ENCODE assay signal across 8 mouse cellular contexts in the genomic region with DNA sequence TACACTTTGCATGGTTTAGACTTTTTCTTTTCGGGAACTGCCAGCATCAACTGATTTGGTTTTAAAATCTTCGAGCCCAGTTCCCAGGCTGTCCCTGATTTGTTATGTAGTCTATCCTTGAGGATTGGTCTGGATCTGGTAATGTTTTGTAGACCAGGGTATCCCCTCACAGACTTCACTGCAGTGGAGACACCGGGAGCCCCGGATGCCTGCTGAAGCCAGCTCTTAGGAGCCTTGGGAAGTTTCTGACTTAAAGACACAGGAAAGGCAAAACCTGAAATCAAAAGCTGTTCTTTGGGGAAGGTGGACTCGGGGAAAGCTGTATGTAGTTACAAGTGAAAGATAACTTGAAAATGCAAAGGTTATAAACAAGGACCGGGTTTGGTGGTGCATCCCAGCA.
DNase-seq lines count a peak whose midpoint lies in the region; ATAC-seq and TF ChIP-seq lines count a peak whose summit lies in the region.

No protein-coding gene starts in this region.

- H3K36me3 ChIP-seq in CH12.LX (replicated peaks in 1 of 2; ENCODE audit: control insufficient read depth in 1 of 2, insufficient read depth in 1 of 2, low read length in 1 of 2), result no peaks in the 10 kb centered on the region
- no peaks in the 10 kb centered on the region for H3K36me3 ChIP-seq in heart, embryonic 13.5 days
- H3K36me3 ChIP-seq in liver, embryonic 12.5 days, result no peaks in the 10 kb centered on the region
- H3K36me3 ChIP-seq in stomach, embryonic 14.5 days (ENCODE audit: control insufficient read depth, insufficient read depth, low read length), result no peaks in the 10 kb centered on the region

- no peak overlapping the region for H3K9ac ChIP-seq in CH12.LX (ENCODE audit: insufficient read depth, low read depth)
- peak overlapping the region; percentile 86 for H3K9ac ChIP-seq in heart, embryonic 13.5 days
- H3K9ac ChIP-seq in liver, embryonic 12.5 days, result no peak overlapping the region
- H3K9ac ChIP-seq in stomach, embryonic 14.5 days (replicated peaks; ENCODE audit: low read depth, low read length), result no peak overlapping the region

- H3K27me3 ChIP-seq in CH12.LX (replicated peaks), result no peaks in the 10 kb centered on the region
- no peaks in the 10 kb centered on the region for H3K27me3 ChIP-seq in heart, embryonic 13.5 days (replicated peaks)
- H3K27me3 ChIP-seq in liver, embryonic 12.5 days (replicated peaks), result peaks cover 18% of the 10 kb centered on the region; the same call in 1 of the 2 replicates
- no peaks in the 10 kb centered on the region for H3K27me3 ChIP-seq in stomach, embryonic 14.5 days (ENCODE audit: control insufficient read depth, insufficient read depth, low read length)

- H3K4me2 ChIP-seq in CH12.LX (ENCODE audit: insufficient read depth, low read depth, poor library complexity, severe bottlenecking), result peak overlapping the region; percentile 89
- H3K4me2 ChIP-seq in heart, embryonic 13.5 days, result peak overlapping the region; percentile 89
- H3K4me2 ChIP-seq in liver, embryonic 12.5 days, result peak overlapping the region; percentile 55
- H3K4me2 ChIP-seq in stomach, embryonic 14.5 days (replicated peaks; ENCODE audit: low read depth, low read length), result peak overlapping the region; percentile 67

- DNase-seq in cerebellum, adult 8-10 months, result peak; percentile 11
- DNase-seq in cerebellum, adult 11-12 months, result no peak
- no peak for DNase-seq in CH12.LX (ENCODE audit: extremely low read depth)
- DNase-seq in right cerebral cortex, postnatal 4 days, result no peak
- DNase-seq in yolk sac, embryonic 10.5 days (ENCODE audit: low spot score), result no peak

- dilution Hi-C loops in CH12.LX (cut with MboI; ENCODE audit: extremely low pct_ligation_motif_present, extremely low pct_unique_long_range_greater_than_20kb, low sequenced_read_pairs), result no loop called here

- ATAC-seq in heart, embryonic 13.5 days (ENCODE audit: extremely low read depth, insufficient number of reproducible peaks, low FRiP score, low TSS enrichment), result no peak
- ATAC-seq in liver, embryonic 12.5 days, result no peak
- no peak for ATAC-seq in stomach, embryonic 14.5 days (ENCODE audit: insufficient number of reproducible peaks, insufficient read depth, low FRiP score, low read depth)

- H3K4me1 ChIP-seq in CH12.LX (ENCODE audit: control insufficient read depth in 1 of 2, insufficient read depth in 2 of 2), result peaks cover 2 to 9% of the 10 kb centered on the region in 2 experiments; a peak in 2 of 4 replicates
- peaks cover 10% of the 10 kb centered on the region for H3K4me1 ChIP-seq in heart, embryonic 13.5 days
- H3K4me1 ChIP-seq in liver, embryonic 12.5 days, result no peaks in the 10 kb centered on the region
- H3K4me1 ChIP-seq in stomach, embryonic 14.5 days (ENCODE audit: control insufficient read depth, insufficient read depth, low read length), result no peaks in the 10 kb centered on the region

- TF ChIP-seq POLR2A in CH12.LX (IDR thresholded peaks at IDR 0.05; ENCODE audit: low read depth, low read length), result no peak

- no peaks in the 10 kb centered on the region for H3K79me2 ChIP-seq in CH12.LX (replicated peaks; ENCODE audit: control insufficient read depth, extremely low read depth, insufficient read depth, poor library complexity, severe bottlenecking)

- no peak for TF ChIP-seq CTCF in CH12.LX (conservative IDR thresholded peaks at IDR 0.05 in 1 of 2, IDR thresholded peaks at IDR 0.05 in 1 of 2; ENCODE audit: low read depth in 2 of 2, low read length in 2 of 2)

- 17% methylated on average over 6 of the region's 6 CpGs for WGBS in heart, embryonic 13.5 days
- WGBS in liver, embryonic 12.5 days (ENCODE audit: insufficient replicate concordance), result 26% methylated on average over 6 of the region's 6 CpGs
- WGBS in stomach, embryonic 14.5 days, result 28% methylated on average over 6 of the region's 6 CpGs

- no peak overlapping the region for H3K4me3 ChIP-seq in CH12.LX (replicated peaks in 1 of 3; ENCODE audit: low read depth in 2 of 3, low read length in 2 of 3, poor library complexity in 1 of 3)
- peak overlapping the region; percentile 65 for H3K4me3 ChIP-seq in heart, embryonic 13.5 days
- H3K4me3 ChIP-seq in liver, embryonic 12.5 days, result peak overlapping the region; percentile 45; the same call in 1 of the 2 replicates
- H3K4me3 ChIP-seq in stomach, embryonic 14.5 days (ENCODE audit: low read depth, low read length), result peak overlapping the region; percentile 35; the same call in 1 of the 2 replicates

- in situ Hi-C loops in CH12.LX (cut with MboI; ENCODE audit: low pct_ligation_motif_present, low pct_unique_long_range_greater_than_20kb, low sequenced_read_pairs), result no loop called here

- no peaks in the 10 kb centered on the region for H3K9me3 ChIP-seq in CH12.LX (replicated peaks; ENCODE audit: low read length)
- H3K9me3 ChIP-seq in heart, embryonic 13.5 days, result no peaks in the 10 kb centered on the region
- no peaks in the 10 kb centered on the region for H3K9me3 ChIP-seq in liver, embryonic 12.5 days (replicated peaks)
- H3K9me3 ChIP-seq in stomach, embryonic 14.5 days (ENCODE audit: control insufficient read depth, low read depth, low read length), result no peaks in the 10 kb centered on the region

- no peak for TF ChIP-seq EP300 in CH12.LX (IDR thresholded peaks at IDR 0.05; ENCODE audit: low read length)

- no peak overlapping the region for H3K27ac ChIP-seq in CH12.LX (ENCODE audit: insufficient read depth, low read depth)
- H3K27ac ChIP-seq in heart, embryonic 13.5 days (replicated peaks), result 0 out of 2 replicates have a peak overlapping the region, but pooled peaks have one; percentile 15
- no peak overlapping the region for H3K27ac ChIP-seq in liver, embryonic 12.5 days
- no peak overlapping the region for H3K27ac ChIP-seq in stomach, embryonic 14.5 days (ENCODE audit: low read length)

- no peak for TF ChIP-seq RAD21 in CH12.LX (IDR thresholded peaks at IDR 0.05; ENCODE audit: low read depth, low read length)

TF ChIP-seq in CH12.LX, 34 proteins besides CTCF, POLR2A, EP300 and RAD21:
- TF ChIP-seq ZNF384 (IDR thresholded peaks at IDR 0.05; ENCODE audit: low read depth, low read length), result no peak
- no peak for TF ChIP-seq NRF1 (IDR thresholded peaks at IDR 0.05; ENCODE audit: low read depth, low read length)
- no peak for TF ChIP-seq BHLHE40 (IDR thresholded peaks at IDR 0.05; ENCODE audit: low read depth, low read length)
- TF ChIP-seq MYC (IDR thresholded peaks at IDR 0.05; ENCODE audit: low read depth, low read length), result no peak
- no peak for TF ChIP-seq NELFE (IDR thresholded peaks at IDR 0.05; ENCODE audit: low read depth, low read length)

Comparison
In these comparisons a context has a peak if more than half of its experiments do, and no peak if none do; other contexts are left out.
1. H3K4me3 ChIP-seq: peak in heart, embryonic 13.5 days (single experiment), liver, embryonic 12.5 days (single experiment) and stomach, embryonic 14.5 days (single experiment); none in CH12.LX (0 of 3).
2. Peak in every context shown above with its lines, with median percentiles within 50 percentile points of each other: H3K4me2 ChIP-seq.